Mouse (Mus musculus) bone marrow macrophage, adult 2 months (primary cell): ENCODE measurements around the gene Coq5. TPM values are rescaled to one million over a fixed set of nuclear protein-coding genes. Genes with fewer than 3 reads are reported as not detected.

Experiments used
- H3K27ac ChIP-seq: 2 replicates; pipeline ENCODE4 v1.5.1; 2012; ENCODE audit warnings: low read depth, low read length; ENCODE audit not compliant: insufficient read depth
- H3K4me1 ChIP-seq: 2 replicates; pipeline ENCODE4 v1.6.1; 2012; ENCODE audit warnings: low read length; ENCODE audit not compliant: control insufficient read depth, insufficient read depth
- H3K4me3 ChIP-seq: 2 replicates; pipeline ENCODE4 v1.5.1; 2012; ENCODE audit warnings: mild to moderate bottlenecking, low read length, moderate library complexity; ENCODE audit not compliant: insufficient read depth
- CTCF ChIP-seq: IDR thresholded peaks from 2 replicates; pipeline ENCODE4 v1.5.1; 2012; ENCODE audit warnings: low read depth, mild to moderate bottlenecking, low read length, moderate library complexity
- POLR2A ChIP-seq: IDR thresholded peaks from 2 replicates; pipeline ENCODE4 v1.6.1; 2012; ENCODE audit warnings: mild to moderate bottlenecking, low read depth, low read length, borderline replicate concordance
- polyA plus RNA-seq: library from polyadenylated mRNA; stranded (reverse); fragments of >200 nt; gene quantifications from 2 replicates; pipeline ENCODE4 v1.2.4, GENCODE M21; 2012; ENCODE audit not compliant: missing spikeins, insufficient read depth, insufficient read length

The Coq5 gene
- polyA plus RNA-seq, 1 experiment, result 21.4 TPM

- Histone ChIP-seq H3K4me3 (no peak overlapping the region), H3K4me1 (peaks cover 50% of the 10 kb centered on the region), H3K27ac (no peak overlapping the region)
- TF ChIP-seq POLR2A (no peak), CTCF (no peak)
Measured at GRCm38 (mm10) chr5:115266340-115266739, 13.1 kb upstream of the Coq5 start.

GRCm38 (mm10) chr5:115266787-115267468 is 12.5 kb upstream of the Coq5 start:
- TF ChIP-seq CTCF (no peak), POLR2A (no peak)
- peaks cover 50% of the 10 kb centered on the region for H3K4me1 ChIP-seq
- no peak overlapping the region for H3K4me3 ChIP-seq
- no peak overlapping the region for H3K27ac ChIP-seq

DNA sequence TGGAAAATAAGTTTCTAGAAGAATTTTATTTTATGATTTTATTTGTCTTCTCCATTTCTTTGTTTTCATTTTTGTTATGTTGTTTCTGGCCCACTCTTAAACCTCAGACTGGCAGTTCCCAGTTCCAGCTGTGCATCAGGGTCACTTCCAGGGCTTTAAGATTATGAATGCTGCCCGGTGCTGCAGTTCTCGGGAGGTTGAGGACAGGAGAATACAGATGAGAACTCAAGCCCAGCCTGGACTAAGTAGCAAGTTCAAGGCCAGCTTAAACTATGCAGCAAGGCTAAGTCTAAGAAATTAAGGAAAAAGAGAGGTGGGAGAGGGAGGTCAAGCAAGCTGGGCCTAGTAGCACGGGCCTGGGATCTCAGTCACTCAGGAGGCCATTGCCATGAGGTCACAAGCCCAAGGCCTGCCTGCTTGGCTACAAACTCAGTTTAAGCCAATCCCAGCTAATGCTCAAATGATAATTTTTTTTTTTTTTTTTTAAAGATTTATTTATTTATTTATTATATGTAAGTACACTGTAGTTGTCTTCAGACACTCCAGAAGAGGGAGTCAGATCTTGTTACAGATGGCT is 11.9 kb upstream of the Coq5 start:
- Histone ChIP-seq H3K27ac (no peak overlapping the region), H3K4me3 (no peak overlapping the region), H3K4me1 (peaks cover 45% of the 10 kb centered on the region)
- TF ChIP-seq POLR2A, result no peak
- no peak for TF ChIP-seq CTCF

- Histone ChIP-seq H3K4me1 (peaks cover 47% of the 10 kb centered on the region), H3K27ac (no peak overlapping the region), H3K4me3 (no peak overlapping the region)
- no peak for TF ChIP-seq CTCF
- no peak for TF ChIP-seq POLR2A
Measured at GRCm38 (mm10) chr5:115268266-115268665, 11.2 kb upstream of the Coq5 start.

DNA sequence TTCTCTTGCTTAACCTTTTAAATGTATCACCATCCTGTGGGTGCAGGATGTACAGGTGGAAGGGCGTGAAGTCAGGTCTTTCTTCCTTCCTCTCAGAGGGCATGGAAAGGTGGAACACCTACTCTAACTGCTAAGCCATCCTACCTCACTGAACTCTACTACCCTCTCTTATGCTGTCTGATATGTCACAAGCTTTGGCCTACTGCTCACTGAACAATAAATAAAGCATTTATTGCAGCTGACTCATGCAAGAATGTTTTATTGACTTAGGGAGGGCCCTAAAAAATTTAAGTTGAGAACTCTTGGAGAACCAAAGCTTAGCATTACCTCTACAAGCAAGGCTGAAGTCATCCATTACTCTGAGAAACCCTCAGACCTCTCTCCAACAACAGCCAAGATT is 9.5 kb upstream of the Coq5 start:
- Histone ChIP-seq H3K4me3 (no peak overlapping the region), H3K27ac (no peak overlapping the region), H3K4me1 (peaks cover 58% of the 10 kb centered on the region)
- TF ChIP-seq POLR2A (no peak), CTCF (no peak)

DNA sequence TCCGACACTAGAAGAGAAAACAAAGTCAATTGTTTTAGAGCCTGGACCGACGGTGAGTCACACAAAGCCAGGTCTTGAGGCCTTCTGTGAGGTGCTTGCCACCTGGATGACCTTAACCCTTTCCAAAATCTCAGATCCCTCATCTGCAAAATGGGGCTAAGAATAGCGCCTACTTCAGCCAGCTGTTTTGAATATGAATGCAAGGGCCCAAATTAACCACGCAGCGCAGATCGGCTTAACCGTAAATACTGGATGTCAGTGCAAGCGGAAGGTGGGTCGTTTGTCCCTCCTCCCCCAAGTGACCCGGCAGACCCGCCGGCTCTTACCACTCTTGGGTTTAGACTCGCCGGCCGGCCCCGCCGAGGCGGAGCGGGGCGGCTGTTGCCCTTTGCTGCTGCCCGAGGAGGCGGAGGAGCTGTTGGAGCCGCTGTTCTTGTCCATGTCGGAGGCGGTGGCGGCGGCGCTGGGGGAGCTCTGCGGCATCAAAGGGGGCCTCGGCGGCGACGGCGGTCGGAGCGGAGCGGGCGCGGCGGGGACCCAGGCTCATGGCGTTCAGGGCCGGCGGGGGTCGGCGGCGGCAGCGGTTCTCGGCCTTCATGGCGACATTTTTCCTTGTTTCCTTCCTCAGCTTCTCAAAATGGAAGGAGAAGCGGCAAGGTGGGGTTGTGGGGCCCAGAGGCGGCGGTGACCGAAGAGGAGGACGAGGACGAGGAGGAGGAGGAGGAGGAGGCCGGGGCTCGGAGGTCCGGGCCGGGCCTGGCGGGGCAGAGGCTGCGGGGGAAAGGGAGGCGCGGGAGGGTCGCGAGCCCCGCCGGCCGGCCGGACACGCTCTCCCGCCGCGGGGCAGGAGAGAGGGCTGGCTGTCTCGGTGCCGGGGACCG is 7.3 kb upstream of the Coq5 start:
- peak overlapping the region; percentile 57 for H3K27ac ChIP-seq
- TF ChIP-seq CTCF, result no peak
- no peak for TF ChIP-seq POLR2A
- H3K4me3 ChIP-seq, result peak overlapping the region; percentile 98
- peaks cover 48% of the 10 kb centered on the region for H3K4me1 ChIP-seq

- Histone ChIP-seq H3K4me3 (peak within 1 kb of the TSS; percentile 98), H3K4me1 (peaks cover 43% of the 10 kb centered on the region), H3K27ac (peak within 1 kb of the TSS; percentile 57)
- TF ChIP-seq CTCF, result no peak
- peak; percentile 97 for TF ChIP-seq POLR2A
Measured at GRCm38 (mm10) chr5:115272812-115273548, 6.5 kb upstream of the Coq5 start, which contains the start of gene Rnf10. Gene Rnf10, minus strand, starts transcription at chr5:115272898.

DNA sequence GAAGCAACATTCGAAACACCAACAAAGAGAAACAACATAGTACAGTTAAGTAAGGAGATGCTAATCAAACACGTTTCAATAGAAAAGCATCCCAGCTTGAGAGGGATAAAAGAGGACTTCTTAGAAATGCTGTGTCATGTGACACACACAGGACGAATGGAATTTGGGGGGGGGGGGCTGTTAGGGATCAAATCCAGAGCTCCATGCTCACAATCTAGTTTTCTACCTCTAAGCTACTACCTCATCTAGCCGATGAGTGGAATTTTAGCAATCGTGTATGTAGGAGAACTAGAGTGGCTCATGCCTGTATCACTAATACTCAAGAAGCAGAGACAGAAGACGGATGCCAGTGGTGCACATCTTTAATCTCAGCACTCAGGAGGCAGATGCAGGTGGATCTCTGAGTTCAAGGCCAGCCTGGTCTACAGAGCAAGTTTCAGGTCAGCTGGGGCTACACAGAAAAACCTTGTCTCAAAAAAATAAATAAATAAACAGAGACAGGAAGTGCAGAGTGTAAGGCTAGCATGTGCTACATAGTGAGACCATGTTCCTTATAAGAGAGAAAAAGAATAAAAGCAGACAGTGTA is 5.8 kb upstream of the Coq5 start:
- H3K4me3 ChIP-seq, result peak overlapping the region; percentile 46; the same call in 1 of the 2 replicates
- TF ChIP-seq CTCF (no peak), POLR2A (no peak)
- H3K4me1 ChIP-seq, result peaks cover 37% of the 10 kb centered on the region
- H3K27ac ChIP-seq, result peak overlapping the region; percentile 55

- Histone ChIP-seq H3K27ac (no peak overlapping the region), H3K4me1 (peaks cover 30% of the 10 kb centered on the region), H3K4me3 (no peak overlapping the region)
- TF ChIP-seq CTCF (no peak), POLR2A (no peak)
Measured at GRCm38 (mm10) chr5:115274353-115274752, 5.1 kb upstream of the Coq5 start.
